Mouse (Mus musculus) midbrain, postnatal 0 days (tissue): ENCODE results near the gene Vwc2. TPM values are rescaled to one million over a fixed set of nuclear protein-coding genes. Genes with fewer than 3 reads are reported as not detected.

Experiments used
- ATAC-seq: fragments of 200-750 bp; cut with Nextera tagmentation; 2 replicates; pipeline ENCODE4 v1.8.0; 2017; ENCODE audit warnings: moderate number of reproducible peaks, mild to moderate bottlenecking, moderate TSS enrichment, moderate library complexity; ENCODE audit not compliant: low FRiP score
- DNase-seq: peaks from one replicate; pipeline ENCODE4 v3.0.0-alpha.2; 2015; ENCODE audit warnings: low spot score
- H3K27ac ChIP-seq: fragments of 300-500 bp; sonication (generic); 2 replicates; pipeline ENCODE4 v1.5.1; 2014; ENCODE audit warnings: low read depth, mild to moderate bottlenecking, low read length, mixed read lengths
- H3K27me3 ChIP-seq: fragments of 300-500 bp; sonication (generic); 2 replicates; pipeline ENCODE4 v1.6.1; 2014; ENCODE audit warnings: low read length, control low read depth, mixed read lengths; ENCODE audit not compliant: insufficient read depth
- H3K36me3 ChIP-seq: fragments of 300-500 bp; sonication (generic); 2 replicates; pipeline ENCODE4 v1.6.1; 2014; ENCODE audit warnings: low read length, control low read depth, mixed read lengths; ENCODE audit not compliant: insufficient read depth
- H3K4me1 ChIP-seq: fragments of 300-500 bp; sonication (generic); 2 replicates; pipeline ENCODE4 v1.6.1; 2014; ENCODE audit warnings: mild to moderate bottlenecking, control low read depth, antibody characterized with exemption, low read length, mixed read lengths; ENCODE audit not compliant: insufficient read depth
- H3K4me2 ChIP-seq: fragments of 300-500 bp; sonication (generic); 2 replicates; pipeline ENCODE4 v1.6.1; 2014; ENCODE audit warnings: low read depth, mild to moderate bottlenecking, low read length, mixed read lengths; ENCODE audit not compliant: poor library complexity, severe bottlenecking
- H3K4me3 ChIP-seq: fragments of 300-500 bp; sonication (generic); 2 replicates; pipeline ENCODE4 v1.5.1; 2014; ENCODE audit warnings: low read depth, mild to moderate bottlenecking, low read length, moderate library complexity
- H3K9ac ChIP-seq: fragments of 300-500 bp; sonication (generic); replicated peaks from 2 replicates; pipeline ENCODE4 v1.6.1; 2014; ENCODE audit warnings: mild to moderate bottlenecking, low read length, moderate library complexity, mixed read lengths; ENCODE audit not compliant: poor library complexity, severe bottlenecking
- H3K9me3 ChIP-seq: fragments of 300-500 bp; sonication (generic); 2 replicates; pipeline ENCODE4 v1.6.1; 2016; ENCODE audit warnings: low read length, control low read depth
- CTCF ChIP-seq: IDR thresholded peaks from 2 replicates; pipeline ENCODE4 v1.5.1; 2016; ENCODE audit warnings: antibody characterized with exemption, mild to moderate bottlenecking
- WGBS: fragments of 180-500 bp; shearing (Covaris S2); extraction: QIAGEN DNeasy Blood & Tissue Kit; methylation state at CpG from one replicate; pipeline ENCODE4 v1.1.7; 2014; 5-methylcytosine and 5-hydroxymethylcytosine counted together
- polyA plus RNA-seq: library from polyadenylated mRNA; unstranded; fragments of >200 nt; fragmentation: Nextera tagmentation; extraction: Ambion mirVana; gene quantifications from 2 replicates; pipeline ENCODE4 v1.2.1, GENCODE M21; 2015
- total RNA-seq: library from RNA; depleted of rRNA; stranded (reverse); fragments of >200 nt; gene quantifications from 2 replicates; pipeline ENCODE4 v1.2.3, GENCODE M21; 2014

The Vwc2 gene
- total and polyA plus RNA-seq, 2 experiments from 2014 or later = 10.7 to 24.5 TPM

DNA sequence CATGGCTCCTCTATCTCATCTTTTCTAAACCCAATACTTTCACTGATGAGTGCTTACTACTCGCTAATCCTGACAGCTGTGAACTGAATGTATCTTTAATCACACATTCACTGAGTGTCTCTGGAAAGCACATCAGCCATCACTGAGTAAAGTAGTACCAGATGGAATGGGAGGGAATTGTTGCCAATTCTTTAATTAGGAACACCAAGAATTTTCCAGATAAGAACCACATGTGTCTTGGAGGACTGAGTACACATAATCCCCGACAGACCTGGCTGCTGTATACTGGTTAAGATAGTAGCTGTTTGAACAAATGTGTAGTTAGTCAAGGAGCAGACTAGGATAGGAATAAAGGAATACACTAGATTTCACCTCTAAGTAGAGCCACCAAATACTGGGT, 61.2 kb downstream of the Vwc2 start:
- H3K4me2 ChIP-seq = no peak overlapping the region
- no peak overlapping the region for H3K4me3 ChIP-seq
- no peaks in the 10 kb centered on the region for H3K4me1 ChIP-seq
- no peaks in the 10 kb centered on the region for H3K36me3 ChIP-seq
- no peak for DNase-seq
- TF ChIP-seq CTCF = no peak
- 0 out of 2 replicates have a peak, but pooled peaks have one; percentile 41 for ATAC-seq
- no peak overlapping the region for H3K27ac ChIP-seq
- H3K27me3 ChIP-seq = no peaks in the 10 kb centered on the region
- 80% methylated on average over 2 of the region's 2 CpGs for WGBS
- H3K9me3 ChIP-seq = no peaks in the 10 kb centered on the region
- no peak overlapping the region for H3K9ac ChIP-seq

DNA sequence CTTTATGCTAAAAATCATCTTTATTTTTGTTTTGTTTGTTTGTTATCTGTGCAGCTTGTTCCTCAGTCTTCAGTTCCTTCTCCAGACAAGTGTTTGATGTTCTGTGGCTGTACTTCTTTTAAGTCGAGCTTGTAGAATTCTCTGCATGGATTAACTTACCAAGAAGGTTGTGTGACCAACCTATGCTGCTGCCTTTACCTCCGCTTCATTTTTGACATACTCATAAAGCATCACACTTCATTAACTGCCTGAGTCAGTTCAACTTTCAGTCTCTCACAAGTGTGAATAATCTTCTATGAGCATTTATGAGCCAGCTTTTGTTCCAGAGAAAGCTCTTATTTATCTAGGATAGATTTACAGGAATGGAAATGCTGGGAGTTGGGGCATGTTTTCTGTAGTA, 68.7 kb downstream of the Vwc2 start:
- Histone ChIP-seq H3K36me3 (no peaks in the 10 kb centered on the region), H3K4me2 (no peak overlapping the region), H3K4me3 (no peak overlapping the region), H3K9ac (no peak overlapping the region), H3K27me3 (no peaks in the 10 kb centered on the region), H3K27ac (no peak overlapping the region), H3K4me1 (no peaks in the 10 kb centered on the region), H3K9me3 (no peaks in the 10 kb centered on the region)
- WGBS = 74% methylated on average over 2 of the region's 2 CpGs
- DNase-seq = no peak
- no peak for ATAC-seq
- TF ChIP-seq CTCF = no peak

DNA sequence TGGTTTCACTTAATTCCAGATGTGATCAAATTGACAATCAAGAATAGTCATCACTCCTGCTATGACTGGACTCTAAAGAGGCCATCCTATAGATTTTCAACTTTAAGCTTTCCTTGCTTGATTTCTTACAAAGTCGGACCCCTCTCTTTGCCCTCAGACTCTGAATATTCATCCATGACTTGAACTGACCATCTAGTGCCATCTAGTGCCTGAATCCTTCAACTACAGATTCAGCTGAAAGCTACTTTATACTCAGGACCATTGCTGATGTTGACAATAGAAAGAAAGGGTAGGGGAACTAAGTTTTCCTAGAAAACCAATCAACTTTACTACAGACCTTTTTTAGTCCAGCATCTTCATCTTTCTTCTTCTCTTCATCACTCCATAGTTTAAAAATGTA, 109.1 kb downstream of the Vwc2 start:
- no peak overlapping the region for H3K9ac ChIP-seq
- no peaks in the 10 kb centered on the region for H3K27me3 ChIP-seq
- H3K27ac ChIP-seq = no peak overlapping the region
- ATAC-seq (no peak), DNase-seq (peak; percentile 65)
- no peaks in the 10 kb centered on the region for H3K9me3 ChIP-seq
- TF ChIP-seq CTCF = peak; percentile 74
- H3K4me1 ChIP-seq = no peaks in the 10 kb centered on the region
- no peak overlapping the region for H3K4me3 ChIP-seq
- 9% methylated on average over 1 of the region's 1 CpGs for WGBS
- no peak overlapping the region for H3K4me2 ChIP-seq
- H3K36me3 ChIP-seq = no peaks in the 10 kb centered on the region

DNA sequence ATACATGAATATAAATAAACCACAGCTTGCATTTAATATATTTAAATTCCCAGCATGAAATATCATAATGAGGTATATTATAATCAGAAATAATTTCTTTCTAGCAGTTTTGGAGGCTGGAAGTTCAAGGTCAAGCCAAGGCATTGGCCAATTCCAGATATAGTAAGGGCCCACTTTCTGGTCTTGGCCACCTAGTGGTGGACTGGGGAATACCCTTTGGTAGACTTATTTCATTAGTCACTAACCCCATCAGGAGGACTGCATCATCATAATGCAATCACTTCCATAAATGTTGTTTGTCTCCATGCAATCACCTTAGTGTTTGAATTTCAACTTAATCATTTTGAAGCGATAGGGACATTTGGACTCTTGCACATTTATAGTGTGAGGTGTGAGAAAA, 125.3 kb downstream of the Vwc2 start:
- no peaks in the 10 kb centered on the region for H3K27me3 ChIP-seq
- no peak overlapping the region for H3K9ac ChIP-seq
- H3K27ac ChIP-seq = no peak overlapping the region
- H3K36me3 ChIP-seq = no peaks in the 10 kb centered on the region
- no peaks in the 10 kb centered on the region for H3K9me3 ChIP-seq
- DNase-seq (no peak), ATAC-seq (no peak)
- TF ChIP-seq CTCF = peak; percentile 44
- WGBS = 86% methylated on average over 1 of the region's 1 CpGs
- no peak overlapping the region for H3K4me3 ChIP-seq
- no peak overlapping the region for H3K4me2 ChIP-seq
- H3K4me1 ChIP-seq = no peaks in the 10 kb centered on the region

DNA sequence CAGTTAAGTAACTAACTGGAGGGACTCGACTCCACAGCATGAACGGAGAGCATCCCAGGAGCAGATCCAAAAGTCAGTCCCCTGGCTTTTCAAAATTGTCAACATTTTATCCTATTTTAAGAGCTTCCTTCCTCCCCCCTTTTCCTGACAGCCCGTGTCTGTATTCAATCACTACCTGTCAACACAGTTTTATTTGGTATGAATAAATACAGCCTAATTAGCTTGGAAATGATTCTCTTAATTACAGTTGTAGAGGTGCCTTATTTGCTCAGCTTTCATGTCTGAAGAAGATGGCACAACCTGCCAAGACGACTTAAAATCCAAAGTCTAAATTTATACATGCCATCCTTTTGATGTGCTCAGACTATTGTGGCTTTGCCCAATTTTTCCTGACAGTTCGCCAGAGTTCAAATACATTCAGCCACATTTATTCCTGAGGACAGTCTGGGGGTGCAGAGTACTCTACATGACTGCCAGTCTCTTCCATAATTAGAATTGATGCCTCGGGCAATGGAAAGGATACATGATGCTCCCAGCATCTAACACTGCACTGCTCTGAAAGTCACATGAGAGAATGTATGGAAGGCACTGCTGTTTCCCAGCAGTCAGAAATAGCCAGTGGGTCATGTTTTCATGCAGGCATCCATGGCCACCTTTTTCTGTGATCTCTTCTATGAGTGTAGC, 128.8 kb downstream of the Vwc2 start:
- no peak for DNase-seq
- H3K27me3 ChIP-seq = no peaks in the 10 kb centered on the region
- no peaks in the 10 kb centered on the region for H3K4me1 ChIP-seq
- TF ChIP-seq CTCF = no peak
- H3K9ac ChIP-seq = no peak overlapping the region
- no peaks in the 10 kb centered on the region for H3K9me3 ChIP-seq
- H3K36me3 ChIP-seq = no peaks in the 10 kb centered on the region
- no peak overlapping the region for H3K27ac ChIP-seq
- WGBS = 48% methylated on average over 6 of the region's 6 CpGs
- ATAC-seq = peak; percentile 80
- H3K4me2 ChIP-seq = no peak overlapping the region
- H3K4me3 ChIP-seq = no peak overlapping the region

DNA sequence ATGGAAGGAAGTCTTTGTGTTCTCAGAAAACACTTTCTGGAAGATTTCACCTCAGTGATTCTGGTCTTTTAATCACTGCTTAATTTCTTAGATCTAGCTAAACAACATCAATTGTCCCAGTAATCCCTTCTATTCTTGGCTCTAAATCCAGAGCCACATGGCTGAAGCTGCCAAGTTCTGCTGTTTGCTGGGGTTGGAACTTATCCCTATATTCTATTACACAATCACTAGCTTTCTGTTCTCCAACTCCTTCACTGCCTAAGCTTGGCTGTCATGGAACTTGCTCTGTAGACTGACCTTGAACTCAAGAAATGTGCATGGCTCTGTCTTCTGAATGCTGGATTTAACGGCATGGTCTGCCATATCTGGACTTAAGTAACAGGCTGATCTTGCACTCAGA, 143.3 kb downstream of the Vwc2 start:
- WGBS = 94% methylated on average over 1 of the region's 1 CpGs
- no peak overlapping the region for H3K9ac ChIP-seq
- no peaks in the 10 kb centered on the region for H3K9me3 ChIP-seq
- H3K27me3 ChIP-seq = no peaks in the 10 kb centered on the region
- H3K27ac ChIP-seq = no peak overlapping the region
- H3K4me2 ChIP-seq = no peak overlapping the region
- no peaks in the 10 kb centered on the region for H3K4me1 ChIP-seq
- no peak overlapping the region for H3K4me3 ChIP-seq
- no peak for TF ChIP-seq CTCF
- H3K36me3 ChIP-seq = no peaks in the 10 kb centered on the region
- ATAC-seq (no peak), DNase-seq (no peak)
